Mouse (Mus musculus): ENCODE data around the gene Tgfbr3. TPM values are rescaled to one million over a fixed set of nuclear protein-coding genes. Genes with fewer than 3 reads are reported as not detected.

Gene Tgfbr3
- polyA plus RNA-seq, 1 experiment from 2014 or later, result 21.4 TPM

- DNase-seq (ENCODE audit: low spot score) (no peak), ATAC-seq (peak; percentile 27)
- Histone ChIP-seq H3K27me3 (replicated peaks; ENCODE audit: insufficient read depth, low read length) (no peaks in the 10 kb centered on the region), H3K9me3 (ENCODE audit: low read length) (no peaks in the 10 kb centered on the region), H3K9ac (replicated peaks; ENCODE audit: low read depth) (no peak overlapping the region), H3K36me3 (ENCODE audit: insufficient read depth, low read length) (no peaks in the 10 kb centered on the region), H3K27ac (ENCODE audit: low read length) (peak overlapping the region; percentile 33), H3K4me1 (ENCODE audit: insufficient read depth, low read depth, low read length) (peaks cover 3% of the 10 kb centered on the region; the same call in 1 of the 2 replicates), H3K4me2 (replicated peaks; ENCODE audit: low read depth, low read length) (no peak overlapping the region), H3K4me3 (ENCODE audit: low read depth, low read length) (no peak overlapping the region)
- WGBS, result 52% methylated on average over 4 of the region's 4 CpGs
- peak; percentile 24 for TF ChIP-seq CTCF (IDR thresholded peaks at IDR 0.05)
- TF ChIP-seq EP300 (IDR thresholded peaks at IDR 0.05), result no peak
These were observed 215.1 kb downstream of the Tgfbr3 start for GRCm38 (mm10) chr5:107074350-107074749.

GRCm38 (mm10) chr5:107073536-107073935 is 215.9 kb downstream of the Tgfbr3 start:
- no peaks in the 10 kb centered on the region for H3K36me3 ChIP-seq (ENCODE audit: insufficient read depth, low read length)
- TF ChIP-seq CTCF (IDR thresholded peaks at IDR 0.05) (no peak), EP300 (IDR thresholded peaks at IDR 0.05) (no peak)
- H3K27me3 ChIP-seq (replicated peaks; ENCODE audit: insufficient read depth, low read length), result no peaks in the 10 kb centered on the region
- H3K4me3 ChIP-seq (ENCODE audit: low read depth, low read length), result no peak overlapping the region
- WGBS, result 53% methylated on average over 3 of the region's 3 CpGs
- H3K27ac ChIP-seq (ENCODE audit: low read length), result peak overlapping the region; percentile 15
- ATAC-seq (no peak), DNase-seq (ENCODE audit: low spot score) (no peak)
- H3K4me2 ChIP-seq (replicated peaks; ENCODE audit: low read depth, low read length), result no peak overlapping the region
- no peaks in the 10 kb centered on the region for H3K9me3 ChIP-seq (ENCODE audit: low read length)
- no peak overlapping the region for H3K9ac ChIP-seq (replicated peaks; ENCODE audit: low read depth)
- no peaks in the 10 kb centered on the region for H3K4me1 ChIP-seq (ENCODE audit: insufficient read depth, low read depth, low read length)

DNA sequence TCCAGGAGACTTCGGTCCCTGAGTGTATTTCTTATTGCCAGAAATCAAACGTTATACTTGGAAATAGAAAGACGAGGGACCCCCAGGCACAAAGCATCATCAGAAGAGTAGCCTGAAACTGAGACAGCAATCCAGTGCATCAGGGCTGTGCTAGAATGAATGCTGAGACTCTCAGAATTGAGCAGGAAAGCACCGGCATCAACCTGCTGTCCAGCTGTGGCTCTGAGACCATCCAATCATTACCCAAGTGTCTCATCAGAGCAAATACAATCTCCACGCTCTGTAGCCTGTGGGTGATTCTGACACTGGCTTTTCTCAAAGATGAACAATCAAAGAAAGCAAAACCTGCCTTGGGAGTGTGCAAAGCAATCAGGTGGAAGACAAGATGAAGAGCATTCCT is 221.3 kb downstream of the Tgfbr3 start:
- Histone ChIP-seq H3K27ac (ENCODE audit: low read length) (no peak overlapping the region), H3K27me3 (replicated peaks; ENCODE audit: insufficient read depth, low read length) (no peaks in the 10 kb centered on the region), H3K4me2 (replicated peaks; ENCODE audit: low read depth, low read length) (no peak overlapping the region), H3K9me3 (ENCODE audit: low read length) (no peaks in the 10 kb centered on the region), H3K4me3 (ENCODE audit: low read depth, low read length) (no peak overlapping the region), H3K9ac (replicated peaks; ENCODE audit: low read depth) (no peak overlapping the region), H3K36me3 (ENCODE audit: insufficient read depth, low read length) (no peaks in the 10 kb centered on the region), H3K4me1 (ENCODE audit: insufficient read depth, low read depth, low read length) (peaks cover 3% of the 10 kb centered on the region; the same call in 1 of the 2 replicates)
- ATAC-seq (no peak), DNase-seq (ENCODE audit: low spot score) (no peak)
- WGBS, result 80% methylated on average over 5 of the region's 5 CpGs
- no peak for TF ChIP-seq EP300 (IDR thresholded peaks at IDR 0.05)
- no peak for TF ChIP-seq CTCF (IDR thresholded peaks at IDR 0.05)

DNA sequence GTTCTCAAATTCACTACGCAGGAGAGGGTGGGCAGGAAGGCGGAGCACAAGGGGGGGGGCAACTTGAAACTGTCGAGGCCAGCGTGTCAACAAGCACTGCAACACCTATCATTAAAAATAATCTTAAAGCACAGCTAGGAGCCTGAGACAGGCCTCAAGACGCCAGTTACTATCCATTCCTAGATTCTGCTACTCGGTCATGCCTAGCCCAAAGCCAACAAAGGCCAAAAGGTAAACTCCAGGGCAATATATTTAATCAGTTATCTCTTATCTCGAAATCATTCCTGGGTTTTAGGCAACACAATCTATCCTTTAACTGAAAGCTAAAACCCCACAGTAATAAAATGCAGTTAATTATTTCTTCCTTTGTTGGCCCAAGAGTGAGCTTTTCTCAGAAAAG is 221.9 kb downstream of the Tgfbr3 start:
- peaks cover 3% of the 10 kb centered on the region; the same call in 1 of the 2 replicates for H3K4me1 ChIP-seq (ENCODE audit: insufficient read depth, low read depth, low read length)
- no peaks in the 10 kb centered on the region for H3K9me3 ChIP-seq (ENCODE audit: low read length)
- H3K9ac ChIP-seq (replicated peaks; ENCODE audit: low read depth), result no peak overlapping the region
- no peak overlapping the region for H3K4me3 ChIP-seq (ENCODE audit: low read depth, low read length)
- TF ChIP-seq EP300 (IDR thresholded peaks at IDR 0.05) (no peak), CTCF (IDR thresholded peaks at IDR 0.05) (no peak)
- 67% methylated on average over 7 of the region's 7 CpGs for WGBS
- H3K27ac ChIP-seq (ENCODE audit: low read length), result no peak overlapping the region
- DNase-seq (ENCODE audit: low spot score), result no peak
- H3K4me2 ChIP-seq (replicated peaks; ENCODE audit: low read depth, low read length), result no peak overlapping the region
- H3K36me3 ChIP-seq (ENCODE audit: insufficient read depth, low read length), result no peaks in the 10 kb centered on the region
- H3K27me3 ChIP-seq (replicated peaks; ENCODE audit: insufficient read depth, low read length), result no peaks in the 10 kb centered on the region
- ATAC-seq, result no peak

GRCm38 (mm10) chr5:107064922-107065321 is 224.5 kb downstream of the Tgfbr3 start:
- Histone ChIP-seq H3K4me3 (ENCODE audit: low read depth, low read length) (no peak overlapping the region), H3K27ac (ENCODE audit: low read length) (no peak overlapping the region), H3K36me3 (ENCODE audit: insufficient read depth, low read length) (no peaks in the 10 kb centered on the region), H3K27me3 (replicated peaks; ENCODE audit: insufficient read depth, low read length) (no peaks in the 10 kb centered on the region), H3K4me2 (replicated peaks; ENCODE audit: low read depth, low read length) (no peak overlapping the region), H3K9ac (replicated peaks; ENCODE audit: low read depth) (no peak overlapping the region), H3K4me1 (ENCODE audit: insufficient read depth, low read depth, low read length) (peaks cover 3% of the 10 kb centered on the region; the same call in 1 of the 2 replicates), H3K9me3 (ENCODE audit: low read length) (no peaks in the 10 kb centered on the region)
- 79% methylated on average over 5 of the region's 5 CpGs for WGBS
- TF ChIP-seq CTCF (IDR thresholded peaks at IDR 0.05) (no peak), EP300 (IDR thresholded peaks at IDR 0.05) (no peak)
- no peak for DNase-seq (ENCODE audit: low spot score)
- no peak for ATAC-seq

- no peaks in the 10 kb centered on the region for H3K9me3 ChIP-seq (ENCODE audit: low read length)
- no peaks in the 10 kb centered on the region for H3K36me3 ChIP-seq (ENCODE audit: insufficient read depth, low read length)
- no peak for DNase-seq (ENCODE audit: low spot score)
- H3K4me1 ChIP-seq (ENCODE audit: insufficient read depth, low read depth, low read length), result peaks cover 3% of the 10 kb centered on the region; the same call in 1 of the 2 replicates
- no peaks in the 10 kb centered on the region for H3K27me3 ChIP-seq (replicated peaks; ENCODE audit: insufficient read depth, low read length)
- no peak overlapping the region for H3K27ac ChIP-seq (ENCODE audit: low read length)
- H3K9ac ChIP-seq (replicated peaks; ENCODE audit: low read depth), result no peak overlapping the region
- ATAC-seq, result no peak
- TF ChIP-seq EP300 (IDR thresholded peaks at IDR 0.05) (no peak), CTCF (IDR thresholded peaks at IDR 0.05) (no peak)
- no peak overlapping the region for H3K4me3 ChIP-seq (ENCODE audit: low read depth, low read length)
- WGBS, result 62% methylated on average over 12 of the region's 12 CpGs
- no peak overlapping the region for H3K4me2 ChIP-seq (replicated peaks; ENCODE audit: low read depth, low read length)
These were observed 227.1 kb downstream of the Tgfbr3 start for GRCm38 (mm10) chr5:107062229-107062852.
